Mouse (Mus musculus): ENCODE measurements around the gene Ttll10.

Ttll10 gene

GRCm38 (mm10) chr4:156059261-156059660 is at the start of gene Ttll10:
TSS of gene Ttll10 (minus strand) at chr4:156059414.
- CTCF ChIA-PET, result interaction anchor here in 3 of 4 experiments (1.0 to 1.8 kb wide), 10 partner anchors 18 to 225 kb away, joined by 3 to 10 read pairs (median 5); partner anchors contain the start of gene 9430015G10Rik (in 1 of the 3)
- POLR2A ChIA-PET, result interaction anchor here (0.6 to 3.3 kb wide), 44 partner anchors 8 to 545 kb away, joined by 3 to 30 read pairs (median 4); partner anchors contain the start of genes 9430015G10Rik (in 2 of the 4), B3galt6 (in 1 of the 4), Mxra8 (in 1 of the 4) and Sdf4 (in 1 of the 4)

GRCm38 (mm10) chr4:156103342-156103741 is 44.1 kb upstream of the Ttll10 start:
- CTCF ChIA-PET, result no interaction called here
- POLR2A ChIA-PET, result interaction anchor here in 1 of 4 experiments (0.7 kb wide), 1 partner anchor 29 kb away, joined by 3 read pairs; no protein-coding TSS in a partner anchor

- ChIA-PET POLR2A (interaction anchor here in 2 of 4 experiments (0.7 kb wide), 2 partner anchors 17 to 42 kb away, joined by 3 to 5 read pairs; no protein-coding TSS in a partner anchor), CTCF (interaction anchor here (0.6 to 1.0 kb wide), 12 partner anchors 24 to 528 kb away, joined by 3 to 9 read pairs (median 4); partner anchors contain the start of gene C1qtnf12 (in 1 of the 4))
Measured at GRCm38 (mm10) chr4:156101481-156101903, 42.3 kb upstream of the Ttll10 start.

GRCm38 (mm10) chr4:156100501-156100900 is 41.3 kb upstream of the Ttll10 start:
- POLR2A ChIA-PET, result no interaction called here
- CTCF ChIA-PET, result interaction anchor here in 1 of 4 experiments (0.5 kb wide), 1 partner anchor 605 kb away, joined by 3 read pairs; no protein-coding TSS in a partner anchor

GRCm38 (mm10) chr4:156099427-156099826 is 40.2 kb upstream of the Ttll10 start:
- ChIA-PET CTCF (no interaction called here), POLR2A (interaction anchor here in 1 of 4 experiments (1.7 kb wide), 1 partner anchor 10 kb away, joined by 8 read pairs; the partner anchor contains the start of gene 9430015G10Rik)

GRCm38 (mm10) chr4:156097770-156098366 is 38.7 kb upstream of the Ttll10 start:
- CTCF ChIA-PET, result interaction anchor here in 3 of 4 experiments (0.6 to 2.3 kb wide), 4 partner anchors 9 to 64 kb away, joined by 3 to 9 read pairs (median 3); no protein-coding TSS in a partner anchor
- POLR2A ChIA-PET, result interaction anchor here in 3 of 4 experiments (0.7 to 2.7 kb wide), 10 partner anchors 8 to 104 kb away, joined by 3 to 39 read pairs (median 6); partner anchors contain the start of genes 9430015G10Rik (in 3 of the 3) and Ttll10 (in 1 of the 3)

- CTCF ChIA-PET, result interaction anchor here in 1 of 4 experiments (0.9 kb wide), 1 partner anchor 49 kb away, joined by 4 read pairs; no protein-coding TSS in a partner anchor
- POLR2A ChIA-PET, result interaction anchor here in 2 of 4 experiments (1.3 to 2.7 kb wide), 2 partner anchors 13 kb away, joined by 3 to 39 read pairs; partner anchors contain the start of gene 9430015G10Rik (in 1 of the 2)
Measured at GRCm38 (mm10) chr4:156096191-156096590, 37.0 kb upstream of the Ttll10 start.

GRCm38 (mm10) chr4:156093758-156094157 is 34.5 kb upstream of the Ttll10 start:
- POLR2A ChIA-PET, result no interaction called here
- CTCF ChIA-PET, result no interaction called here

GRCm38 (mm10) chr4:156092765-156093164 is 33.6 kb upstream of the Ttll10 start:
- ChIA-PET POLR2A (interaction anchor here in 2 of 4 experiments (0.5 to 1.7 kb wide), 3 partner anchors 9 to 16 kb away, joined by 4 to 5 read pairs (median 4); no protein-coding TSS in a partner anchor), CTCF (interaction anchor here in 1 of 4 experiments (0.6 kb wide), 1 partner anchor 463 kb away, joined by 4 read pairs; no protein-coding TSS in a partner anchor)

GRCm38 (mm10) chr4:156091236-156091635 is 32.0 kb upstream of the Ttll10 start:
- ChIA-PET POLR2A (interaction anchor here in 1 of 4 experiments (0.8 to 1.7 kb wide), 2 partner anchors 10 to 14 kb away, joined by 3 to 5 read pairs; no protein-coding TSS in a partner anchor), CTCF (interaction anchor here in 1 of 4 experiments (0.6 kb wide), 1 partner anchor 1071 kb away, joined by 3 read pairs; no protein-coding TSS in a partner anchor)

- POLR2A ChIA-PET, result no interaction called here
- CTCF ChIA-PET, result no interaction called here
Measured at GRCm38 (mm10) chr4:156087398-156088087, 28.3 kb upstream of the Ttll10 start.

- ChIA-PET POLR2A (no interaction called here), CTCF (no interaction called here)
Measured at GRCm38 (mm10) chr4:156085256-156085655, 26.0 kb upstream of the Ttll10 start.

GRCm38 (mm10) chr4:156084096-156084879 is 25.1 kb upstream of the Ttll10 start:
- POLR2A ChIA-PET, result interaction anchor here in 2 of 4 experiments (0.6 to 1.7 kb wide), 2 partner anchors 25 to 116 kb away, joined by 5 to 6 read pairs; partner anchors contain the start of gene 9430015G10Rik (in 1 of the 2)

GRCm38 (mm10) chr4:156083348-156083747 is 24.1 kb upstream of the Ttll10 start:
- CTCF ChIA-PET, result no interaction called here
- POLR2A ChIA-PET, result interaction anchor here in 2 of 4 experiments (0.6 to 1.7 kb wide), 2 partner anchors 26 to 115 kb away, joined by 5 to 6 read pairs; partner anchors contain the start of gene 9430015G10Rik (in 1 of the 2)

More at GRCm38 (mm10) chr4:156084096-156084879, 25.1 kb upstream of the Ttll10 start:
- CTCF ChIA-PET, result no interaction called here

- ChIA-PET POLR2A (interaction anchor here in 1 of 4 experiments (1.7 kb wide), 1 partner anchor 27 kb away, joined by 6 read pairs; the partner anchor contains the start of gene 9430015G10Rik), CTCF (interaction anchor here in 1 of 4 experiments (0.6 kb wide), 1 partner anchor 329 kb away, joined by 9 read pairs; no protein-coding TSS in a partner anchor)
Measured at GRCm38 (mm10) chr4:156082621-156083234, 23.5 kb upstream of the Ttll10 start.

GRCm38 (mm10) chr4:156077499-156078301 is 18.5 kb upstream of the Ttll10 start:
- CTCF ChIA-PET, result interaction anchor here (0.6 to 1.4 kb wide), 17 partner anchors 10 to 359 kb away, joined by 3 to 8 read pairs (median 3); partner anchors contain the start of genes Ttll10 (in 3 of the 4), Acap3 (in 1 of the 4), C1qtnf12 (in 1 of the 4) and Pusl1 (in 1 of the 4)
- POLR2A ChIA-PET, result interaction anchor here (0.6 to 2.7 kb wide), 26 partner anchors 10 to 360 kb away, joined by 3 to 19 read pairs (median 3); partner anchors contain the start of genes 9430015G10Rik (in 2 of the 4), Noc2l (in 2 of the 4), Cptp (in 1 of the 4) and Ints11 (in 1 of the 4)
